Mouse (Mus musculus): ENCODE data around the gene Baiap3.

DNA sequence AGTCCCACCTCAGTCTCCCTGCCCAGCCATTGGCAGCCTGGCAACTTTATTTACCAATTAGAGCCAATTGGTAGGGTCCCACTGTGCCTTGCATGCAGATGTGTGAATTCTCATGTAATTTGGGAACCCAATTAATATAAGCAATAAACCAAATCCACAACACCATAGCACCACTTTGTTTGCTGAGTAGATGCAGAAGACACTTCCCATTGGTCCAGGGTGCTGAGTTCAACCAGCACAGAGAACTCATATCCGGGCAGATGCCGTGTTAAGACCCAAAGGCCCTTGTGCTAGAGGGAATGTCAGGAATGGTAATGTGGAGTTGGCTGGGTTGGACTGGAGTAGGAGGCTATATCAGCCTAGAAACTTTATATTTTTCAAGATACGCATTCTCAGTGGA lies 19.7 kb upstream of the Baiap3 start:
- TF ChIP-seq GATA2 (IDR thresholded peaks at IDR 0.05; ENCODE audit: borderline replicate concordance, low read depth, low read length) = no peak
- no peak for TF ChIP-seq CTCF (IDR thresholded peaks at IDR 0.05; ENCODE audit: low read depth, low read length)
- no peak for TF ChIP-seq TAL1 (conservative IDR thresholded peaks at IDR 0.05; ENCODE audit: low read depth, low read length)
